Mouse (Mus musculus) kidney, adult 8-10 months (tissue): Measurements from ENCODE around the gene Hnmt.
"Not testable (repeated sequence)": the region's sequence is repeated elsewhere in the genome, so short reads cannot be mapped to it uniquely, and the experiment has no call there.

Source experiments
- DNase-seq, 2 experiments: peaks; one replicate each; pipeline ENCODE4 v3.0.0; 2022

Gene Hnmt

DNA sequence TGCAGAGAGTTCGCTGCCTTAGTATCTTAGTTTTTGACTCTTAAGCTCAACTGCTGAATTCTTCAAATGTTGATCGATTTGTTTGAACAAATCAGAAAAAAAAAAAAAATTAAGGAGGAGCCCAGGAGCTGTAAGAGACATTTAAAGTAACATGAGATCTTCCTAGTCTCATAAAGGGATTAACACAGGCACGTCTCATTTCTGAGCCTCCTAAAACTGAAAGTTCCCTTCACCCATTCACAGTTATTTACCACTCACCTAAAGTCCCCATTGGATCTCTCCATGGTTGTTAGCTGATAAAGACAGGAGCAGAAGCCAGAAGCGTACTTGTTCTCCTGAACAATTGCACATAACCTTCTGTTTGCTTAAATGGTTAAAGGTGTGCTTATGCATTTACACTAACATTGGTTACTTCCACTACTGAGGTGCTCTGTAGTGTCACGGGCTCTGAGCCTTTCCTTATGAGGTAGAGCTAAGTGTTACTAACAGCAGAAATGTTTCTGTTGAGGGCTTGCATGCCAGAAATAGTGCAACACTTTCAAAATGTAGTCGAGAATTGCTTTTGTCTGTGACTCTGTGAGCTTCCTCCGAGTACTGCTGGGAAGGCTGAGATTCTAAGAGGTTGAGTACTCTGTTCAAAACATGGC is at the start of gene Hnmt:
TSS of gene Hnmt (minus strand) at position 51 of the 647 bp plus-strand sequence.
- no peak for DNase-seq

DNA sequence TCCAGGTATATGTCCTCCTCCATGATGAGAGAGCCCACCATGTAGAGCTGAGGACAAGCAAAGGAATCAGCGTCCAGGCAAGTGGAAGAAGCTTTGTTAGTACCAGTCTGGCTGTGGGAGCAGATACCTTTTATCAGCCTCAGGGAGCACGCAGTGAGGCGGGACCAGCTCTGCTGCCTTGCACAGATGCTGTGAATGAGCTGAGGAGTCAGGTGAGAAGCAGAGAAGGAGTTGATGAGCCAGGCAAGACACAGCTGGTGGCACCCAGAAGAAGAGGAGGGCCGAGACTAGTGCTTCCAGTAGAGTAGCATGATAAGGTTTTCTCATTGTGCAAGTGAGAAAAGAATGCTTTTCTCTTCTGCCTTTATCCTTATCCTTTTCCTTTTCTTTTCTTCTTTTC is 47.3 kb upstream of the Hnmt start, which contains the start of gene Tbpl2:
TSS of gene Tbpl2 (minus strand) at position 101 of the 400 bp plus-strand sequence.
- DNase-seq: no peak

DNA sequence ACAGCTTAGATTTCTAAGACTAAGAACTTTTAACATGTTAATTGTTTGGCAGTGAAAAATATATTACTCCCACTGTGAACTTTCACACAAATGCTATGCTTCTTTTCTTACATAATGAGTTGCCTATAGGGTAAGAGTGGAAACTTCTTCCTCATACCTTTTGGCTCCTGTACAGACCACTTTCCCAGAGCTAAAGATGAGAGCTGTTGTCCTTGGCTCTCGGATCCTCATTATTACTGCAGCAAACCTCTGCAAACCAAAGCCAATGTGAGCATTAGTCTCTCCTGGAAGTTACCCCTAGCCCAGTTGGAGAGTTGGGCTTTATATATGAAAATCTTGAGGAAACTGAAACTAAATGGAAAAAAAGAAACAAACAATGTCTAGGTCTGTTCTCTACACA is 41.7 kb upstream of the Hnmt start:
- DNase-seq: no peak

DNA sequence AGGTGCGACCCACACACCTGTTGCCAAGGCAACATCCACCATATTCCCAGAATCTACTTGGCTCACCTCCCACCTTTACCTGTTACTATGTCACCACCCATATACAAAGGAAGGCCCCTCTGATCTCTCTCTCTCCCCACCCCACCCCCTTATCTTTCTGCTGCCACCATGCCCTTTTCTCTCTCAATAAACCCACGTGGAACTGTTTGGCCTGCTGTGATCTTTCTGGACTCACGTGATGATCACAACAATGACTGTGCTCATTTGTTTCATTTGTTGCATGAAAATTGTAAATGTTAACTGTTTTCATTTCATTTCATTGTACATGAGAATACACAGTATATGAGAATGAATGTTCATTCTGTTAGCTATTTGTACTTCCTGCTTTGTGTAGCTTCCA is 1.3 kb upstream of the Hnmt start:
- no peak for DNase-seq

DNA sequence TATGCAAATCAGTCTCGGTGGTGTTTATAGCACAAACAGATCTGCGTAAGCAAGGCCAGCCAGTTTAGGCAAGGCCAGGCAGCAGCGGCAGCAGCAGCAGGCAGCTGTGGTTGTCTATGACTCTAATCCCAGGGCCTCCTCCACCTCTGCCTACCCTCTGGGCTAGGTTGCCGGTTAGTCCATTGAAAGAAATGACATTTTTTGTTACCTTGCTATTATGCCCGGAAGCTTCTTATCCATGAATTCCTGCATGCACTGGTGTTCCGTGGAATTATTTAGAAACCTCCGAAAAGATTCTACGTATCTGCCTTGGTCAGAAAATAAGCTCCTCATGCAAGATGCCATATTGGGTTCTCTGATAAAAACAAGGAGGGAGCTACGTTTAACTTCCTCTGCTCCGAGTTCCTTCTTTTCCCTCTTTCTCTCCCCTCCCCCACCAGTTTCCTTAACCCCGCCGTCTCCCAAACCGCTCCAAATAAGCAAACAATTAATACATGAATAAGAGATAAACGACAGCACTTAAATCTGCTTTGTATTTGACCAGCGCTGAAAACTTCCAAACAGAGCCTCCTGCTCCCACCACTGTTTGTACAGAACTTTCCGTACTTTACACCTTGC is 605 bp downstream of the Hnmt start:
- DNase-seq: peak; percentile 84 to 86

DNA sequence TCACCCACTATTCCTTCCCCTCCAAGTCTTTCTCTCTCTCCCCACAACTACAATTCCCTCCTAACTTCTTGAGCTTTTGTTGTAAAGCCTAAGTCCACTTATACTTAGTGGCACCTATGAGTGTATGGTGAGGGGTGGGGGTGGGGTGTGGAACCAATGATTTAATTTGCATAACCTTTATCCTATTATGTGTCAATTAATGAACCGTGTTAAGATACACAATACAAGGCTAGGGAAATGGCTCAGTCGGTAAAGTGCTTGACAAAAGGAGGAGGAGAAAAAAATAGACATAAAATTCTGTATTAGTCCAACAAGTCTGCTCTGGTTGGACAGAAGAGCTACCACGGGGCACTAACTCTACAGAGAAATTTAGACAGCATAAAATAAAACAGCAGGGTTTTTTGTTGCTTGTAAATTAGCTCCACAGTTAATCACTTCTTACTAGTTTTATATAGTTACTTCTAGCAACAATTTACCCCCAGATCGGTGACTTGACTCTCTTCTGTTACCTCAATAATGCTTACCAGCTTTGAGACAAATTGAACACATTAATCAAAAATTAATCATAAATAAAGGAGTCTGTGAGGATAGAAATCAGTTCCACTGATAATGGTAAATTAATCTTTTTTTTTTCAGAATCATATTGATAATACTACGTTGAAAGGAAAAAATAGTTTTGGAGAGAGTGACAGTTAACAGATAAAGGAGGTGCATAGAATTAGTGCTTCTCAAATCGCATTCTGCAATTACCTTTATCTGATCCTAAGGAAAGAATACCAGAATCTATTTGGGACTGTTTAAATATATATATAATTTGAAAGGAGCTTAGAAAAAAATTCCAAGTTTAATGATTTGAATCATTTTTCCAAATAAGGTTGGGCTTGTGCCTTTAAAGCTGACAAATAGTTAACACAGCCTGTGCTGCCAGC is 1.4 kb downstream of the Hnmt start:
- no peak for DNase-seq

DNA sequence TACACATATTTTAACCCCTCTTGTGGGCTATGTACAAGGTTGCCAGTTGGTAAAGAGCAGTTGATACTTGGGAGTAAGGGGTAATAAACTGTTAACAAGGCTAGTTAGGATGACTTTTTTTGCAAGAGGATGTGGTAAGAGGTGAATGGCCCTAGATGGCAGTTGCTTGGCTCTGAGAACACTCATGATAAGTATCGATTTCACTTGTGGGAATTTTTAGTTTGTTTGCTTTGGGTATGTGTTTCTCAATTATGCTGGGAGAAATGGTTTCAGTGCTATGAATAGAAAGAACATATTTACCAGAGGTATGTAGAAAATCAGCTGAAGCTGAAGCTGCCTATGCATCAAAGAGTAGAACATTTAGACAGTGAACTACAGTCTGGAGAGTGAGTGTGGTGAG is 6.3 kb downstream of the Hnmt start:
- DNase-seq: no peak

DNA sequence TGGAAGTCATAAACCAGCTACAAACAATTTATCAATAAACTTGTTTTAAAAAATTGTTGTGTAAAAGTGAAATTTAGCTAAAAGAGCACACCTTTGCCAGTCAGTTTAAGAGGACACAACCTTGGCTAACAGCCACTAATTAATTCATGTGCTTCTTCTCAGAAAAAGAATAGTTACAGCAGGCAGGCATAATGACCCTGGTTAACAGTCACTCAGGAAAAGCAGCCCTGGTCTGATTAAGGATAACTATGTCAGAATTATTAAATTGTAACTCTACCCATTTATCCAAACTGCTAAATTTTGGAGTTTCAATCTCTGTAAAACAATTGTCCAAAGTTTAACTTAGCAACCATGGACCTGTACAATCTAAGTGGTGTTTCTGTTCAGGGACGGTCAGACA is 8.7 kb downstream of the Hnmt start:
- DNase-seq: no peak

DNA sequence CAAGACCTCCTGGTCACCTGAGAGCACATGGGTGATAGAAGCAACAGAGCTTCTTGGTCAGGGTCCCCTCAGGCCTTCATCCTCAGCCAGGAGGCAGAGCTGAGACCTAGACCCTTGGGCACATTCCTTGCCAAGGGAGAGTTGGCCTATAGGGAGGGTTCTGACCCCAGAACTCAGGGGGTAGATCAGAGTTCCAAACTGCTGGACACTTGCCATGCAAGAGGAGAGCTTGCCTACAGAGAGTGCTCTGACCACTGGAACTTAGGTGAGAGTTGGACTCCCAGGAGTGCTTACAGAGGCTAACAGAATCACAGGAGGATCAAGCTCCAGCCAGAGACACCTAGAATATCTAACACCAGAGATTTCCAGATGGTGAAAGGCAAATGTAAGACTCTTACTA is 29.8 kb downstream of the Hnmt start:
- DNase-seq: peak; percentile 14 to 29

DNA sequence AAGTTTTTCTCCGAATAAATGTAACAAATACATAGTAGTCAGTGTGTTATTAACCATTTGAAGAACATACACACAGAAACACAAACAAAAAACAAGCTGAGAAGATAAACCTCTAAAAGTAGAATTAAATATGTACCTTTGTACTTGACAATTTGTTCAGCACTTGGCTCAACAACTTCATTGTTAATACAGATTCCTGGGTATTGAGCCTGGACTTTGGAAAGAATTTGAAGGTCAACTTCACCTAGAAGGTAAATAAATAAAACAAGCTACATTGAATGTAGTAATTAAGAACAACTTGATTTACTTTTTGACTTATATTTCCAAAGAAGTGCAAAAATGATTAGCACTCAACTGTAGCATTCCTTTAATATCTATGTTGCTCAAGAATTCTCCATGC is 30.2 kb downstream of the Hnmt start:
- no peak for DNase-seq

DNA sequence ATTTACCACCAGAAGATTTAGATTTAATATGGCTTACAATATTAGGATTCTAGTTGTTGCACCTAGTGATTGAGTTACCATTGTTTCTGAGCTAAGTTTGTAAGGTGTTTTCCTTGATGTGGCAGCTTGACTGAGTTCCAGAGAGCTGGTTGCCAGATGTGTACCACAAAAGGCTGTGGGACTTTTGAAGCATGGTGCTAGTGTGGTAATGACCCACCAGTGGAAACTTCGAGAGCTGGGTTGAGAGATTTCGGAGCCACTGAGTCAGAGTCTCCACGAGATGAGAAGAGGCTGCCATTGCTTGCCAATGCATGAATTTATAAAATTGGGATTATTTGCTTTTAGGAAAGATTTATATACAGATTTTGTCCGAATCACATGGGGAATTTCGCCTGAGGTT is 34.2 kb downstream of the Hnmt start:
- no peak for DNase-seq

DNA sequence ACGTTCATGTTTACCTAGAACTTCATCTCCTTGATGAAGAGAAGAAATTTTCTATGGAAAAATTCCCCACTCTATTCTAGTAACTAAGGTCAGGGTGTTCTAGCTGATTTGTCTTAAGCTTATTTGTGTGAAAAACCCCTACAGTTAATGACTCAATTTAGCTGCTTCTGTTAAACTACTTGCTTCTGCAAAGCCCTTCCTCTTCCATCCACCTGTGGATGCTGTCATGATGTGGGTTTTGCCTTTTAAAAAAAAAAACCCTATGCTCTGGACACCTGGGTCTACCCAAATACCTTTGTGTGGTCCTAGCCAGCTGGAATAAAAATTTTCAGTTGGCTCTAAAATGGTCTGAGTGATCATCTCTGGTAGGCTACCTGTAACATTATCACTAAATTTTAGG is 49.9 kb downstream of the Hnmt start:
- DNase-seq: no peak

DNA sequence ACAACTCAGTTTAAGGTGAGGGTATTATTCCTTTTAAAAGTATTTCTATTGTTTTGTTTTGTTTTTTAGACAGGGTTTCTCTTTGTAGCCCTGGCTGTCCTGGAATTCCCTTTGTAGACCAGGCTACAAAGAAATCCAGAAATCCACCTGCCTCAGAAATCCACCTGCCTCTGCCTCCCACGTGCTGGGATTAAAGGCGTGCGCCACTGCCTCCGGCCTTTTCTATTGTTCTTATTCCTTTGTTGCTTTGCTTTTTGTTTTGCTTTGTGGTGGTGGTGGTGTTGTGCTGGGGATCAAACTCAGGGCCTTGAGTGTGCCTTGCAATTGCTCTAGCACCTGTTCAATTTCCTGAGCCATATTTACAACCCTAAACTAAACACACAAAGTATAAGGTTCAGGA is 50.4 kb downstream of the Hnmt start:
- no peak for DNase-seq

DNA sequence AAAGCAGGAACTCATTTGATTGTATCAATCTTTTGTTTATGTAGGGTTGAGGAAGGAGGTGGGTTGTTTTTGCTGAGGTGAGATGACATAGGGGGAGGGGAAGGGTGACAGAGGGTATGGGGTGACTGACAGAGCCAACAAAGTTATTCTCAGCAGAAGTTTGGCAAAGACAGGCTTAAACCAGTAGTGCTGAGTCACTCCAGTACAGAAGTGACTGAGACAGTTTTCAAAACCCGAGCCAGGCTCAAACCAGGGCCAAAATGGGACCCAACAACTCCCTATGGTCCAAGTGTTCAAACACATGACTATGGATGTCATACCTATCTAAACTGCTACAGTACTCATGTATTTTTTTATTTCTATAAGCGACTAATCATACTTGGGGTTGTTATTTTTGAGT is 52.4 kb downstream of the Hnmt start:
- no peak for DNase-seq

DNA sequence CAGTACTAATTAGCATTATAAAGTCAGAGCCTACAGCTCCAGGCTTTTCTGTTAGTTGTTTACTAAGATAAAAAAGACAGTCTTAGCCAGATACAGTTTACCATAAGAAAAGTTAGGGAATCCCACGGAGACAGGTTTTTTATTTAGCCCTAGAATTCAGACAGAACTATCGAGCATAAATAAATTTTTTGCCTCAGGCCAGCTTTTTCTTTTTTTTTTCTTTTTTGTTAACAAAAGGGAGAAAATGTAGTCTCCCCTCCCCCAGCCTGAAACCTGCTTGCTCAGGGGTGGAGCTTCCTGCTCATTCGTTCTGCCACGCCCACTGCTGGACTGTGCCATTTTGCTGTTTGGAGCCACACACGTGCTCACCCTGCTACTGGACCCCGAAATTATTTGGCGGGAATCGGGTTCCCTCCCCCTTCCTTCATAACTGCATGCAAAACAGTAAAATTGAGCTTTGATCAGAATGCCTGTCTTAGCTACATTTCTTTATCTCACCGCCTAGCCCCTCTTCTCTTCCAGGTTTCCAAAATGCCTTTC is 59.1 kb downstream of the Hnmt start:
- not testable (repeated sequence) for DNase-seq

DNA sequence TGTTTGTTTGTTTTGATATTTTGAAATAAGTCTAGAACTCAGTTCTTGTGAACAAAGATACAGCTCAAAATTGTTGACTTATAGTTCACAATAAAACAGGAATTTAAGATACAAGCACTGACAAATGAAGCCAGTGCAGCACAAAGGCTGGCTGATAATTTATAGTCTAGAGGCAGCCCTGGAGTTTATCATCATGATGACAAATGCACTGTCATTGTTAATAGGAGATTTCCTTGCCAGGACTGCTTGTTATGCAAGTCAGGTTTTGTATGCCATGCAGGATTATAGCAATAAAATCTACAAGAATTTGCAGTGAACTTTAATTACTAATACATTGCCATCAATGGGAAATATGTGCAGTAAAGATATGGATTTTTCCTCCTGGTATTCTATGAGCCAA is 61.9 kb downstream of the Hnmt start:
- no peak for DNase-seq

DNA sequence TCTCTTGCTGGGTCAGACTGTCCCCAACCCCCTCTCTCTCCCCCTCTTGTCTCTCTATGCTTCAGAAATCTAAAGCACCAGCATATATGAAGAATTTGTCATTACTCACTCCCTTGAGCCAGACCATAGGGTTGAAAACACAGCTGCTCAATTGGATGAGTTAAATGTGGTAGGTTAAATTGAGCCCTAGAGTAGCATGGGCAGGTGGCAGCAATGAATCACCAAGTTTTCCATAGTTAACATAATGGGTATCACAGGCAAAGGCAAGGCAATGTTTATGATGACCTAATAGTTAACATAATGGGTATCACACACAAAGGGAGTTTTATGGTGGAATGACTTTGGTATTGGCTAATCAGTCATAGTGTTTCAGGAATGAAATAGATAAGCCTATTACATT is 65.9 kb downstream of the Hnmt start:
- DNase-seq: no peak

DNA sequence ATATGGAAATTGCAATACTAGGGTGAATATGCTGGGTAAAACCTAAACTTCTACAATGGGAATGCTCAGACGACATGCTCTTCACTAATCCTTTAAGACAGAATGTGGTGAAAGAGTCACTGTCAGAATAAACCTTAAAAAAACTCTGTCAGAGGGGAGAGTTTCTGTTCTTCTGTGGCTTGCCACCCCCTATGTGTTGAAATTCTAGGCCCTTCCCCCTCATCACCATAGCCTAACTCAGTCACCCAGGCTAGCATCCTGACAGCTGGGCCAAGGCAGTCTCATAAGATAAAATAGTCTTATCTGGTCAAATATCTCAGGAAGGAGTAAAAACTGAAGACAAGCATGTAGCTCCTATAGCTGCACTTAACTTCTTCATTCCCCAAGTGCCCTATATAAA is 66.3 kb downstream of the Hnmt start:
- DNase-seq: no peak

DNA sequence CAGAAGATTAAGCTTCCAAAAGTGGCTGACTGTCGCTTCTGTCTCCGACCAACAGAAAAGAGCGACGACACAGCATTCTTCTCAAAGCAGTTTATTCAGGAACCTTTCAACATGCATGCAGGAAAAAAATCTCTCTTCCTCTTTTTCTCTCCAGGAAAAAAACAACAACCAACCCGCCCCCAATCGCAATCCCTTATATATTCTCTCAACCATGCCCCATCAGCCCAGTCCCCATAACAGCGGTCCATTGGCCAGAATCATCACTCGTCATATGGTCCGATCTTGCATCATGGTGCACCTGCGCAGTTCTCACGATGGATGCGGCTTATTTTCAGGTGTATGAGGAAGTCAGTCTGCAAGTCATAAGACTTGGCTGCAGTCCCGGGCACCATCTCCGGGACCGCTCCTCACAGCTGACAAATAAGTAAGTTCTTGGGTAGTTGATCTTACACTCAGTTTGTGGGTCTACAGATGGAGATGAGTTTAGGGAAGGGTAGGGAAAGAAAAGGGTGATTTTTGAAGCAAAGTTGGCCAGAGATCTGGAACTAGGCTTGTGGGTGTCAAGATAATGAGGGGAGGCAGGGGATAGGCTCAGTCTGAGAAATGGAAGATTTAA is 88.4 kb downstream of the Hnmt start:
- not testable (repeated sequence) for DNase-seq
